Mouse (Mus musculus): ENCODE results near the gene Smoc2.

The Smoc2 gene

GRCm38 (mm10) chr17:14279966-14280300 lies 627 bp downstream of the Smoc2 start:
- no peak for DNase-seq

GRCm38 (mm10) chr17:14280425-14280833 lies 1.1 kb downstream of the Smoc2 start:
- DNase-seq, result peak; percentile 20

GRCm38 (mm10) chr17:14288015-14288616 lies 8.8 kb downstream of the Smoc2 start:
- peak; percentile 87 for DNase-seq

- no peak for DNase-seq
These were observed 14.3 kb downstream of the Smoc2 start for GRCm38 (mm10) chr17:14293617-14294016.

GRCm38 (mm10) chr17:14295146-14295545 lies 15.8 kb downstream of the Smoc2 start:
- no peak for DNase-seq

GRCm38 (mm10) chr17:14300361-14300760 lies 21.1 kb downstream of the Smoc2 start:
- DNase-seq, result no peak

GRCm38 (mm10) chr17:14301491-14302344 lies 22.4 kb downstream of the Smoc2 start:
- no peak for DNase-seq

GRCm38 (mm10) chr17:14302356-14302755 lies 23.1 kb downstream of the Smoc2 start:
- no peak for DNase-seq

- DNase-seq, result no peak
These were observed 24.4 kb downstream of the Smoc2 start for GRCm38 (mm10) chr17:14303722-14304121.

GRCm38 (mm10) chr17:14309884-14310283 lies 30.6 kb downstream of the Smoc2 start:
- no peak for DNase-seq

- DNase-seq, result no peak
These were observed 33.1 kb downstream of the Smoc2 start for GRCm38 (mm10) chr17:14312440-14312839.

- DNase-seq, result no peak
These were observed 35.0 kb downstream of the Smoc2 start for GRCm38 (mm10) chr17:14314308-14314707.

- no peak for DNase-seq
These were observed 37.2 kb downstream of the Smoc2 start for GRCm38 (mm10) chr17:14316536-14316935.

- DNase-seq, result no peak
These were observed 38.1 kb downstream of the Smoc2 start for GRCm38 (mm10) chr17:14317439-14317838.

- no peak for DNase-seq
These were observed 46.9 kb downstream of the Smoc2 start for GRCm38 (mm10) chr17:14326156-14326555.

- no peak for DNase-seq
These were observed 48.7 kb downstream of the Smoc2 start for GRCm38 (mm10) chr17:14328037-14328436.

- DNase-seq, result no peak
These were observed 51.2 kb downstream of the Smoc2 start for GRCm38 (mm10) chr17:14330498-14330897.

GRCm38 (mm10) chr17:14339932-14340557 lies 60.7 kb downstream of the Smoc2 start:
- DNase-seq, result no peak

- no peak for DNase-seq
These were observed 61.4 kb downstream of the Smoc2 start for GRCm38 (mm10) chr17:14340736-14341135.

- no peak for DNase-seq
These were observed 63.2 kb downstream of the Smoc2 start for GRCm38 (mm10) chr17:14342511-14342910.

- DNase-seq, result no peak
These were observed 64.1 kb downstream of the Smoc2 start for GRCm38 (mm10) chr17:14343442-14343841.

- DNase-seq, result no peak
These were observed 66.2 kb downstream of the Smoc2 start for GRCm38 (mm10) chr17:14345556-14345955.

- no peak for DNase-seq
These were observed 67.6 kb downstream of the Smoc2 start for GRCm38 (mm10) chr17:14346891-14347290.

All from lung, postnatal 14 days (tissue).